Mouse (Mus musculus) cerebellum, adult 11-12 months (tissue): ENCODE measurements at regions not wholly inside any gene's neighbourhood (a gene's known extent, or its start where the extent isn't known, plus 50 kb on each side); places are given as distances from the start of the nearest gene placed in this dataset.

Experiments used
- DNase-seq: peaks from one replicate; pipeline ENCODE4 v3.0.0; 2022

- no peak for DNase-seq
Observed at GRCm38 (mm10) chr15:36666566-36666965, 341.0 kb downstream of the Zfp706 start.

GRCm38 (mm10) chr15:36664391-36664790 lies 343.2 kb downstream of the Zfp706 start:
- no peak for DNase-seq

- DNase-seq: no peak
Observed at GRCm38 (mm10) chr15:36660986-36661385, 346.6 kb downstream of the Zfp706 start.
